Mouse (Mus musculus) kidney, postnatal 10 days (tissue): Measurements from ENCODE around the gene Olfr1339.

Experiments used
- DNase-seq: peaks from one replicate; pipeline ENCODE4 v3.0.0; 2021; ENCODE audit warnings: mixed read lengths

Gene Olfr1339

DNA sequence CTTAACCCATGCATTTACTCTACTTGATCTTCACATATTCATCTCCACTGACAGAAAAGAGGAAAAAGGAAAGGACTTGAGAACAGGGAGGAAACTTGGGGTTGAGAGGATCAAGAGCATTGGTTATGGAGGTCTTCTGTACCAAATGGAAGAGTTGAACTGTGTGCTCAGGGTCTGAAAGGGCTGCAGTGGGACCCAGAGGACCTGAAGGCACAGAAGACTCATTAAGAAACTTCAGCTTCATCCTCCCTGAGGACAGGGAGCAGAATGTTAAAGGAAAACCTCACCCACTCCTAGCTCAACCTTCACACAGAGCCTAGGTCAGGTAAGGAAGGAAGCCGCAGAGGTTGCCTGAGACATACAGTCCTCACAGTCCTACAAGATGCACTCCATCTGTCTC is at the start of gene Olfr1339:
Gene Olfr1339 (plus strand): TSS at position 301 of the 400 bp plus-strand sequence.
- no peak for DNase-seq

DNA sequence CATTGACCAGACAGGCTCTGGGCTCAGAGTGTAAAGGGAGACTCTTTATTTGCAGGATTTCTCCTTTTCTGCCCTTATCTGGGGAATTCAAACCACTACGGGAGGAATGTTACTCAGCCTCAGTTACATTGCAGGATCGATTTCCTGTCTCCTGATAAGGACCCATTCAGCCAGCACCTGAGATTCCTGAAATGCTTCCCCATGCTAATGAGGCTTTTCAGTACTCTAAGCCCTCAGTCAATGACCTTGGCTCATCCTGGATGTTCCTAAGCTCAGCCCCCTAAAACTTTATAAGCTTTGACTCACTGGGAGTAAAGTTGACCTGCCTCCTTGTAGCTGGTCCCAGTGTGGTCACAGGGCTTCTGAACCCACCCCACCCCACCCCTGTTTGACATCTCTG is 44.9 kb upstream of the Olfr1339 start:
- no peak for DNase-seq

DNA sequence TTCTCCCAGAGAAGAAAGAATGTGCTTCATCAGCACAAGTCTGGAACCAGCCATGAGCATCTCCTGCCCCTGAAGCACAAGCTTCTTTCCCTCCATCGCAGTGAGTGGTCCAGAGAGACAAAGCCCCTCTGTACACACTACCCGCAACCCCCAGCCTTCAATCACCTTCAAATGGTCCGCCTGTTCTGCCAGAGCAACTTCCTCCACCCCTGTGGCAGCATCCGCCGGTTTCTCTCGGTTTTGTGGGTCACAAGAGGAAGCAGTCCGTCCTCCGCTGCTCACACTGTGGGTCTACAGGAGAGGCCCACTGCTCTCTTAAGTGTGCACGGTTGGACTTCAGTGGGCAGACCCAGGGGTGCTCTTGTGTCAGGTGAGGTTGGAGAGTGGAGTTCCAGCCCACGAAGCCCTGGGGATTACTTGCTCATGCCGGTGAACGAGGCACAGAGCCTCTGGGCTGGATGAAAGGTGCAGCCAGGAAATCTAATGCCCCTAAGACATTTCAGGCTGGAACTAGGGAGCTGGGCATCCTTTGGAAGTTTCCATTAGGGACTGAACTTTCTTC is 39.5 kb upstream of the Olfr1339 start, which contains the start of gene Olfr1342:
Gene Olfr1342 (minus strand): TSS at position 345 of the 562 bp plus-strand sequence.
- DNase-seq = peak; percentile 4

DNA sequence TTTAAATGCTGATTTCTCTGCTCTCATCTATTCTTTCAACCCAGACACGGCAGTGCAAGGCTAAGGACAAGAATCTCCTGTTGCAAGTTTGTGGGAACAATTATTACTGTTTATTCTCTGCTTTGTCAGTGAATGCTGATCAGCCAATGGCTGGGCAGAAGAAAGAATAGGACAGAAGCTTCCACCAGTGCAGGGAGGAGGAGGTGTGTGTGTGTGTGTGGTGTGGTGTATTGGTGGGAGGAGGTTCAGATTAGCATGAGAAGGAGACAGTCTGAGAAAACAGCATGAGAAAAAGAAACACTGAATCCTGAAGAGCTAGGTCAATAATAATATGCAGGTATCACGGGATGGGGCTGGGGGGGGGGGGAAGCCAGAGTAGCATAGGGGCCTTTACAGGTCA is 38.2 kb upstream of the Olfr1339 start:
- no peak for DNase-seq

GRCm38 (mm10) chr4:118703223-118703622 is 28.8 kb upstream of the Olfr1339 start, which contains the start of gene Olfr1341:
Gene Olfr1341, plus strand, starts transcription at chr4:118703523.
- no peak for DNase-seq

- no peak for DNase-seq
Measured at GRCm38 (mm10) chr4:118708086-118708485, 23.9 kb upstream of the Olfr1339 start.

DNA sequence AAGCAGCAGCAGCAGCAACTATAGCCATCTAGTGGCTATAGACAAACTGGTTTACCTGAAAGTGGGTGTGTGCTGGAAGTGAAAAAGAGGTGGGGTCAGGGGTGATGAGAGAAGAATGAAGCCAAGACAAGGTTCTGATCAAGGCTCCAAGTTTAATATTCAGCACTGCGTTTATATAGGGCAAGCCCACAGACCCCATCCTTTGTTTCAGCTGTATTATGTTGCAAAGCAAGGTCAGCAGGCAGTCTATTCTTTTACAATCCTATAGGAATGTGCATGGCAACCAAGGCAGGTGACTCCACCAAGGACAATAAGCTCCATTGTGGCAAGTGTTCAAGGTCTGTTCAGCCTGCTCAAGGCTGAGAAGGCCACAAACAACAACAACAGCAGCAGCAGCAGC is 20.3 kb upstream of the Olfr1339 start:
- DNase-seq = no peak

DNA sequence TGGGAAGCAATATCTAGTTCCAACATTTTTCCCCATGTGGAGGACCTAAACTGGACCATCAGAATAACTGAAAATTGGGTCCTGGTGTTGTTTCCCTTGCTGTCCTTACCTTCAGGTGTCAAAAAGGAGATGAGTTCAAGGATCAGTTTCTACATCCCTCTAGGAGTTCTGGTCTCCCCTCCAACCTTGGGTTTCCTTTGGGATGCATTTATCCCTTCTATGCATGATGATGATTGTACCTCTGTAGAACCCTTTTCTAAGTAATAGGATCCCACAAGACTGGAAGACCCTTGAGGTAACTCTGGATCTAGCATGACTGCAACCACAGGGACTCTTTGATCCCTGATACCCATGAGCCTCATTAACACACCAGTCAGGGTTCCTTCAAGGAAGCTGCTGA is 12.1 kb upstream of the Olfr1339 start, which contains the start of gene Olfr1340:
Gene Olfr1340 (plus strand): TSS at position 301 of the 400 bp plus-strand sequence.
- DNase-seq = no peak

- DNase-seq = peak; percentile 61
Measured at GRCm38 (mm10) chr4:118721742-118722483, 10.1 kb upstream of the Olfr1339 start.

DNA sequence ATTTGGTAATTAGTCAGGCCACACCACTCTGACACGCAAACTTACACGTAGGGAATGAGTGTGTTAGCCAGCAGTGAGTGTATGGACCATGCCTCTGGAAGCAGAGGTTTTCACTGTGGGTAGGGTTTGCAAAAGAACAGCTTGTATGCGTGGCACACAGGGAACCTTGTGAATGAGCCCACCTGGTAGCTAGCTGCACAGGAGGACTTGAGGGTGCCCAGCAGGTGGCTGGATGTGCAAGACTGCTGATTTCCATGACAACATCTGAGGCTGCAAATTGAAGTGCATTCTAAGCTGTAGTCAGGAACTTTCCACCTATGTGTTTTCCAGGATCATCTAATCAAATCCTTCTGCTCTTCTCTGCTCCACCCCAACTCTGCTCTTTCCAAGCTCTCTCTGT is 7.6 kb downstream of the Olfr1339 start:
- DNase-seq = no peak

GRCm38 (mm10) chr4:118740988-118741698 is 9.2 kb downstream of the Olfr1339 start:
- DNase-seq = no peak

GRCm38 (mm10) chr4:118741881-118742280 is 9.9 kb downstream of the Olfr1339 start:
- DNase-seq = no peak

GRCm38 (mm10) chr4:118758637-118759036 is 26.7 kb downstream of the Olfr1339 start, which contains the start of gene Olfr1338:
Gene Olfr1338, minus strand, starts transcription at chr4:118758737.
- no peak for DNase-seq

DNA sequence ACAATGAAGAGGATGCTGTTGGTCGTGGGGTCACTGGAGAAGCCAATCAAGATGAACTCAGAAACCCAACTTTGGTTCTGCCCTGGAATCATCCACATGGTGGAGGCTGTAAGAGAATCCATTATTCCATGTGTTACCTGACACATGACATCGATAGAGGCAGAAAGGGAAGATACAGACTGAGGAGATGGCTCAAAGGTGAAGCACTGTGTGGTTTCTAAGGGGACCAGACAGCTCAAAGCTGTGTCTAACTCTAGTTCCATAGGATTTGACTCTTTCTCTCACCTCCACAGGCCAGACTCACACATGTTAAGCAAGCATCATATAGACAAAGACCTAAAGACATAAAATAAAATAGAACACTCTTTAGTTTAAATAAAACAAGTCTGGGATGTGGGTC is 50.5 kb downstream of the Olfr1339 start, which contains the start of gene Olfr1337:
Gene Olfr1337 (minus strand): TSS at position 101 of the 400 bp plus-strand sequence.
- DNase-seq = no peak
